Mouse (Mus musculus) thymus, adult 2 months (tissue): ENCODE results near the gene Gba.

ENCODE experiments used
- CTCF ChIP-seq: fragments of 200-500 bp; IDR thresholded peaks from 2 replicates; pipeline ENCODE4 v1.5.1; 2012; ENCODE audit warnings: mild to moderate bottlenecking, control low read depth, low read length, moderate library complexity, borderline replicate concordance; ENCODE audit not compliant: control insufficient read depth, poor library complexity, insufficient read depth; ENCODE audit errors: extremely low read depth
- POLR2A ChIP-seq: fragments of 200-500 bp; IDR thresholded peaks from 2 replicates; pipeline ENCODE4 v1.6.1; 2012; ENCODE audit warnings: mild to moderate bottlenecking, low read length, control low read depth, moderate library complexity; ENCODE audit not compliant: control insufficient read depth, poor library complexity, insufficient read depth; ENCODE audit errors: extremely low read depth

GRCm38 (mm10) chr3:89182531-89183057 lies 20.1 kb upstream of the Gba start:
- TF ChIP-seq CTCF, result no peak
- no peak for TF ChIP-seq POLR2A
